Mouse (Mus musculus) cerebellum, postnatal 36 days (tissue): Measurements from ENCODE around the gene Ptprj.
A peak's percentile ranks its signal among the peaks of the same experiment; 100 is the strongest.

Experiments used
- DNase-seq, 2 experiments: peaks; one replicate each; pipeline ENCODE4 v3.0.0; 2021 to 2022; ENCODE audit warnings: mixed read lengths in 2 of 2

Ptprj gene

GRCm38 (mm10) chr2:90558361-90558760 lies 22.1 kb downstream of the Ptprj start:
- no peak for DNase-seq

GRCm38 (mm10) chr2:90557913-90558312 lies 22.5 kb downstream of the Ptprj start:
- no peak for DNase-seq

- no peak for DNase-seq
Observed at GRCm38 (mm10) chr2:90555744-90556143, 24.7 kb downstream of the Ptprj start.

DNA sequence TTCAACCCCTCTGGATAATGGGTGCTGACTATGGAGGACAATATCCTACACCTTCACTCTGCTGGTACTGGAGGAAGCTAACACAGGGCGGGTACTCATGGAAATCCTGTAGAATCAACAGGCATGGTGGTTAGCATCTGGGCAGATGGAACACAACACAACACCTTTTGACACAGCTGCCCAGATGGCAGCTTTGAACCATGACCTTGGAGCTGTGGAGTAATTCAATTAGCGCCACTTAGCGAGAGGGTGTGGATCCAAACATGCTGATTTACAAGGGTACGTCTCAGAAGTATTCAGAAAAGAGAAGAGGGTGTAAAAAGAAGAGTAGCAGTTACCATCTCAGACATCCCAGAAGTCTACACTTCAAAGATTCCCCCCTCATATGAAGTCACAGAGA lies 25.6 kb downstream of the Ptprj start:
- no peak for DNase-seq

DNA sequence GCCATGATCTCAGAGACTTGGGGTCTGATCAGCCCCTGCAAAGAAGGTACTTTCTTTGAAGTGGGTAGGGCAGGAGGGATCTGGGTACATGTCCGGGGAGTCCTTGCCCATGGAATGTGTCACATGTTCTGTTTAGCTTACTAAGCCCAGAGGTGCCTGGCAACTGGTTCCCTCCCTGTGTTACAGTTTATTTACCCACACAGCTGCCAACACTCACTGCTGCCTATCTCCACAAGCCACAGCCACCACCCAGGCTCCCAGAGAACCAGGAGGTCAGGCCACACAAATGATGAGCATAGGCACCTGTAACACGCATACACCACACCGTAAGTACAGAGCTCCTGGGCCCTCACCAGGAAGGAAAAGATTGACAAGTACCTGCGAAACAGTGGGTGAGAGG lies 26.6 kb downstream of the Ptprj start:
- no peak for DNase-seq

- no peak for DNase-seq
Observed at GRCm38 (mm10) chr2:90550656-90551055, 29.8 kb downstream of the Ptprj start.

DNA sequence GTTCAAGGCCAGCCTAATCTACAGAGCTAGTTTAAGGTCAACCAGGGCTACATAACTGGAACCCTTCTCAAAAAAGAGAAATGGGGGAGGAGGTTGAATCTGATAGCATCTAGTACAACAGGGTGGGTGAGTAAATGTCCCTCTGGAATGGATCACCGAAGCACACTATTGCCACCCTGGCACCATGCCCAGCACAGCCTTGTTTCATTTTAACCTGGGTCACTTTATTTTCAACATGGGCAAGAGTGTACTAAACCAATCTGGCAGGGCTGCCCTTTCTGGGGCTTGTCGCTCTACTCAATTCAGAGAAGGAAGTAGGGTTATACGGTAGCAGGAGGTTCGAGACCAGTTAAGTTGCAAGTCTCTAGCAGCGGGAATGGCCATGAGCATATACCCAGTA lies 31.9 kb downstream of the Ptprj start:
- DNase-seq = peak in 1 of 2 experiments; percentile 32

DNA sequence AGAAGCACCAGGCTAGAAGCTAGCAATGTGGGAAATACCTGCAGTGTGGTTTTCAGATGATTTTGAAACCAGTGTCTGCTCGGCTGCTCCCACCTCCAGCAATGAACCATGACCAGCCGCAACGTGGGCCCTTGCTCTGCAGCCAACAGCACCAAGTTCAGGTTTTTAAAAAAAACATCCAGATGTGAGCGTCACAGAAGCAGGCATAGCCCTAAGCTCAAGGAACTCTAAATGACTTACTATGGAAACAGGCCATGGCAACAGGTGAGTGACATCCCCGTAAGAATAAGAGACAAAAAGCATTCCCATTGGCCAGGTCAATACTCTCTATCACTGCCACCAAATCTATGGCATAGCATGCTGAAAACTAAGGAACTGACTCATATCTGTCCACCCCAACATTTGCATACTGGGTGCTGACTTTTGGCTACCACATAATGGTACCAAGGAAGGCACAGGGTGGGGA lies 33.3 kb downstream of the Ptprj start:
- DNase-seq = no peak

DNA sequence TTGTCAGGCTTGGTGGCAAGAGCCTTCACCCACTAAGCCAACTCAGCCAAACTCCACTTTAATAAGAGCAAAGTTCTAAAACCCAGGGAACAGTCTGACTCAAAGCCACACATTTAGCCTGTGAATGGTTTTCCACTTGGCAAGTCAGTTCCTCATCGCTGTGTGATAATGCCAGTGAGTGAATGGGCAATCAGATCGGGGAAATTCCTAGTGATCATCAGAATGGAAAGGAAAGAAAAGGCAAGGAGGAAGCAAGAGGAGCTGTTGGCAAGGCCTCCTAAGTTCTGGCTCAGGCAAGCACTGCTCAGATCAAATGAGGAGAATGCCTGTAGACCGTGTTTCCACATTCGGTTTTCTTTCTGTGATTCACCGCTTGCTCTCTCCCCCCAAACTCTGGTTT lies 35.2 kb downstream of the Ptprj start:
- no peak for DNase-seq

- DNase-seq = peak; percentile 81 to 87
Observed at GRCm38 (mm10) chr2:90543989-90544388, 36.5 kb downstream of the Ptprj start.

DNA sequence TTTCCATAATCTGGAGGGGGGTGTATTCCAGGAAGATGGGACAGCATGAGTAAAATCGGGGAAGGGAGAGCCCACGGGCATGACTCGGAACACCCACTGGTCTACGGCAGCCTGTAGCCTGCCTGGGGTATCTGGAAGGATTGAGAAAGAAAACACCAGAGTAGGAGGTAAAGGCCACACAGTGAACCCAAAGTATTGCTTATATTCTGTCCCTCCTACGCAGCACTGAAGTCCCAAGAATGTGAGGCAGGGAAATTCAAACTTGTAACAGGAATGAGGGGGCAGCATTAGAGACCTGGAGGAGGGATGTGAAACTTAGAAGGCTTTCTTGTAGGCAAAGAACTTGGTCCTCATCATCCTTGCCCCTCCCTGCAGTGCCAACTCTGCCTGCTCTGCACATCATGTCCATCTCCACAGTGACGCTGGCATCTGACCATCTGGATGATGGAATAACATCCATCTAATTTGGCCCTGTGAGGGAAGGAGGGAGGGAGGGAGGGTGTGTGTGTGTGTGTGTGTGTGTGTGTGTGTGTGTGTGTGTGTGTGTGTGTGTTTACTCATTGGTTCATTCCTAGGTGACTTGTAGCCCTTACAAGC lies 37.2 kb downstream of the Ptprj start:
- DNase-seq = peak; percentile 35 to 43

DNA sequence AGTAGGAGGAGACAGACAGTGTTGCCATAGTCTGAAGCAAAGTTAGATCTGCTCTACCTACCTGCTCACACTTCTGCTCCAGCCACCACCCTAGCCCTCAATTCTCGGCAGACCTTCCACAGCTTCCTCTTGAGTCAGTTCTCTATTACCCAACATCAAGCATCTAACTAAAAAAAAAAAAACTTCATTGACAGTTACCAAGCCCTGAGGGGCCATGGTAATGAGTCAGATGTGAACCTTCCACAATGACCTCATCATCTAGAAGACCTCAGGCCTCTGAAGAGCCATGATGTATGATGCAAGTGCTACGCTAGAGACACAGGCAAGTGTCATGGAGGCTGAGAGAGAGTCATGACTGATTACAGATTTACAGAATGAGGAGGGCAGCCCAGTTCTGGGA lies 37.8 kb downstream of the Ptprj start:
- DNase-seq = no peak

- DNase-seq = no peak
Observed at GRCm38 (mm10) chr2:90539206-90539605, 41.2 kb downstream of the Ptprj start.

DNA sequence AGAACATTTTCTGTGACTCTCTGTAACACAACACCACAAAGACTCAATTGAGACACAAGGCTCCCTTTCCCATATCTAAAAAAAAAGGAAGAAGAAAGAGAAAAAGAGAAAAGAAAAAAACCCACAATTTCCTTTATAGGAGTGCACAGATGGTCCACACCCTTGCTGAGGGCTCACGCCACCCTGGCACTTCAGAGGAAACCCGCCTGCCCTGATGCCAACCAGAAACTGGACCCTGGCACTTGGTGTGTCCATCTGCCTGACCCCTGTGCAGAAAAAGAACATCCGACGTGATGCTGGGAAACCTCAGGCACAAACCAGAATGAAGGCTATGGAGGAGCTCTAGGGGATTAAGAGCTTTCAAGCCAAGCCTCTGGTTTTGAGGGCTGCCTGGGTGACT lies 43.2 kb downstream of the Ptprj start:
- DNase-seq = peak in 1 of 2 experiments; percentile 30

DNA sequence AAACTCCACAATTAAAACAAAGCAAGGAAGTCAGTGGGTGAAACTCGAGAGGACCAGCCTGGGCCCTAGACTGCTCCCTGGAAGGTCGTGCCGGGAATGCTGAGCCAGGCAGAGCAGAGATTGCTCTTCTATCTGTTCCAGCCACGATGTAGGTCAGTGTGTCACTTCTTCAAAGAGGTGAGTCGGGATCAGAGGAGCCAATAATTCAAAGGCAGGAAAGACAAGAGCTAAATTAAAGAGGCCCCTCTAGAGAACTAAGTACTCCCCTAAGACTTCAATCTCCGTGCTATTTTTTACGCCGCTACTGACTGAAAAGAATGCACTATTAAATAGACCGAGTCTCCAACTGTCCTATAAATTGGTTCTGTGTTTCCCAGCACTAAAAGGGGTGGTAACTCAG lies 43.9 kb downstream of the Ptprj start:
- no peak for DNase-seq

- no peak for DNase-seq
Observed at GRCm38 (mm10) chr2:90534751-90535150, 45.7 kb downstream of the Ptprj start.

DNA sequence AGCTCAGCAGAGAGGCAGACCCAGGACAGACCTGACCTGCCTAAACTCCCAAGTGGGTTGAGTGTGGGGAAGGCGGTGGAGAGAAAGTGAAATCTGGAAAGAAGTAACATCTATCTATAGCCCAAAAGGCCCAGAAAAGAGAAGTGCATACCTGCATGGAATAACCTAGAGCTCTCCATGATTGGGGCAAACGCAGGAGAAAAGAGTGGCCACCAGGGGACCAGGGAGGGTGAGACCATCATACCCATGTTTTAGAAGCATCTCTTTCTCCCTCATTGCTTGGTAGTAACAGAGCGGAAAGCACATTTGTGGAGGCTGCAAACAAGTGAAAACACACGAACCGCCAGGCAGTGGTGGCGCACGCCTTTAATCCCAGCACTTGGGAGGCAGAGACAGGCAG lies 46.5 kb downstream of the Ptprj start:
- no peak for DNase-seq

DNA sequence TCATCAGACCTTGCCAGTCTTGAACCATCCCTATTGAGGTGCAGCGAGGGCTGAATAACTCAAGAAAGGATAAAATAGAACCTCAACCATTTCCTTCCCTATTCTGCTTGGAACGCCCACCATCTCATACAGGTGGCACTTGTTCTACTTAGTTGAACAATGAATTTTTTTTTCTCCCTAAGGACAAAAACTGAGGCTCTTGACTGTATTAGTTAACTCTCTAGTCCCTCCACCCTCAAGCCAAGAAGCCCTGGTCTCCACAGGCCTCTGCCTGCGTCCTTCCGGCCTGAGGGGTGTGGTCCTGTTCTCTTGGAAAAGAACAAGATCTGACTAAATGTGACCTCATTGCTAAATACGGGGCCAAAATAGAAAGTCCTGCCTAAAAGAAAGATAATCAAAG lies 48.4 kb downstream of the Ptprj start:
- no peak for DNase-seq

DNA sequence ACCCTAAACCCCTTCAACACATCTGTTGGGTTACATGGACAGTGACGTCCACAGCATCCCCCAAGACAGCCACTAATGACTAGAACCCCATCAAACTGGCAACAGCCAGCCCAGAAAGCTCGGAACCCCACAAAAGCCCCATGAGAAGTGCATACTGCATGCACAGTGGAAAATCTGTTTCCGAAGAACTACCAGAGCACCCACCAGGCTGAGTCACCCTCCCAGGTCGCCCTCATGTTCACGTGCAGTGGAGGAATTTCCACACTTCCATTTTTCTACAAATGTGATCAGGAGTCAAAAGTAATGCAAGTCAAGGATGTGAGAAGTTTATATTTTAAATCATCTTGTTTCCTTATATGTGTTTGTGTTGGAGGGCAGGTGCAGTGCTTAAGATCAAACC lies 52.3 kb downstream of the Ptprj start:
- no peak for DNase-seq

DNA sequence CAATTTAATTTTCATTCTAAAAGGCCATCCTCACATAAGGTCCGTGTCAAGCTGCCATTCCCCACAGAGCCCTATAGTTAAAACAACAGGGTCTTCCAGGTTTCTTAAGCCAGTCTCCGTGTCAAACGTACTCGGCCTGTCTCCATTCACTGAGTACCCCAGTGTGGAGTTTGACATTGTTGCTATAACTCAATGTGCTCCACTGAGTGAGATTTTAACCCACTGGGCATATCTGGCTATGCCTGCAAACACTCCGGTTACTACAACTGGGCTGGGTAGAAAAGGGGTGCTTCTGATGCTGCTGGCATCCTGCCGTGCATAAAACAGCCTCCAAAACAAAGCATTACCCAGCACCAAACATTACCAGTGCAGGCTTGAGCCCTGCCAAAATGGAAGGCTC lies 53.5 kb downstream of the Ptprj start:
- no peak for DNase-seq

GRCm38 (mm10) chr2:90526564-90526963 lies 53.9 kb downstream of the Ptprj start:
- no peak for DNase-seq

- no peak for DNase-seq
Observed at GRCm38 (mm10) chr2:90525807-90526206, 54.6 kb downstream of the Ptprj start.

DNA sequence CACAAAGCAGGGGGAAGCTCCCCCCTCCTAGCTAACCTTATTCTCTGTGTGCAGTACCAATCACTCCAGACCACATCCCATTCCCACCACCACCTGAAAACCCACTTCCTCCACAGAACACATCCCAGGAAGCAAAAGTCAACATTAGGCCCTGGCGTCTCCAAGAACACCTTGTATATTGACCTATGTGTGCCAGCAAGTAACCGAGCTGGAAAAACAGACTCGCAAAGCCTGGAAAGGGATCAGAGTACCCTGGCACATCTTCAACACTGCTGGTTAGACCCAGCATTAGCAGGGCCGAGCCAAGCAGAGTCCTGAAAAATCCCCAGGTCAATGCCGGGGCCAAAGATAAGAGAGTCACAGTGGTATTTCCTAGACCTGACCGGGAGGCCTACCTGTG lies 58.0 kb downstream of the Ptprj start:
- DNase-seq = peak in 1 of 2 experiments; percentile 33

DNA sequence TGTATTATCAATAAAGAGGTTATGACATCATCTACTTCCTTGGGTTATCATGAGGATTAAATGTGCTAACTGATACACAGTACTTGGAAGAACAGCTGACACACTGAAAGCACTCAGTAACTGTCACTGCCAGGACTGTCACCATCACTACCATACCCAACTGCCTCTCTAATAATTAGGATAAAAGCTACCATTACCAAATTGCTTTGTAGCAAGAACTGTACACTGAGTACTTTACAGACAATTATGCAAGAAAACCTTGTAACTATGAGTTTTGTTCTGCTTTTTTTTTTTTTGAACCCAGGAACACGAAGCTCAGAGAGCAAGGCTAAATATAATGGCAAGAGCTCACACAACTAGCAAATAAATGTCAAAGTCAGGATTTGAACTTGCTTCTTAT lies 58.5 kb downstream of the Ptprj start:
- no peak for DNase-seq

GRCm38 (mm10) chr2:90518296-90518695 lies 62.2 kb downstream of the Ptprj start:
- DNase-seq = no peak
